Mouse (Mus musculus) heart, adult 18-20 months (tissue): ENCODE results near the gene Ferd3l. TPM values are rescaled to one million over a fixed set of nuclear protein-coding genes. Genes with fewer than 3 reads are reported as not detected.

ENCODE experiments used
- DNase-seq, 2 experiments: peaks; one replicate each; pipeline ENCODE4 v3.0.0; 2021 to 2022; ENCODE audit warnings: mixed read lengths in 1 of 2
- total RNA-seq, 2 experiments: library from RNA; stranded (reverse); gene quantifications; 2 replicates each; pipeline ENCODE4 v1.2.3; 2021

The Ferd3l gene
- total RNA-seq, 2 experiments from 2014 or later = not detected

- no peak for DNase-seq
Measured at GRCm38 (mm10) chr12:33965661-33966360, 37.6 kb downstream of the Ferd3l start.

- peak in 1 of 2 experiments; percentile 32 for DNase-seq
Measured at GRCm38 (mm10) chr12:33966490-33967415, 38.5 kb downstream of the Ferd3l start.

- peak in 1 of 2 experiments; percentile 33 for DNase-seq
Measured at GRCm38 (mm10) chr12:33967514-33967913, 39.3 kb downstream of the Ferd3l start.

- no peak for DNase-seq
Measured at GRCm38 (mm10) chr12:33968041-33968897, 40.0 kb downstream of the Ferd3l start.

GRCm38 (mm10) chr12:33968898-33969178 is 40.6 kb downstream of the Ferd3l start:
- DNase-seq = no peak

Other genes starting within 250 kb of the Ferd3l start
- 1 to 10 TPM; 1.3 to 2.3 TPM for gene Twist1, start 29.2 kb downstream of the Ferd3l start, total RNA-seq